Mouse (Mus musculus): ENCODE data around the gene Rbpjl. TPM values are rescaled to one million over a fixed set of nuclear protein-coding genes. Genes with fewer than 3 reads are reported as not detected.

Gene Rbpjl
- polyA plus RNA-seq, 1 experiment from 2014 or later = not detected

- Histone ChIP-seq H3K27ac (replicated peaks) (no peak overlapping the region), H3K9me3 (replicated peaks) (no peaks in the 10 kb centered on the region), H3K36me3 (no peaks in the 10 kb centered on the region), H3K27me3 (ENCODE audit: low read depth, poor library complexity, severe bottlenecking) (peaks cover 48% of the 10 kb centered on the region), H3K4me1 (peaks cover 34% of the 10 kb centered on the region), H3K4me3 (no peak overlapping the region)
- WGBS = 80% methylated on average over 2 of the region's 2 CpGs
- DNase-seq (ENCODE audit: low spot score) = no peak
Measured at GRCm38 (mm10) chr2:164444701-164445100, 41.8 kb downstream of the Rbpjl start.

GRCm38 (mm10) chr2:164445399-164446085 lies 42.6 kb downstream of the Rbpjl start:
- peaks cover 45% of the 10 kb centered on the region for H3K27me3 ChIP-seq (ENCODE audit: low read depth, poor library complexity, severe bottlenecking)
- no peaks in the 10 kb centered on the region for H3K36me3 ChIP-seq
- 84% methylated on average over 3 of the region's 3 CpGs for WGBS
- no peaks in the 10 kb centered on the region for H3K9me3 ChIP-seq (replicated peaks)
- H3K4me3 ChIP-seq = no peak overlapping the region
- peaks cover 32% of the 10 kb centered on the region for H3K4me1 ChIP-seq
- no peak overlapping the region for H3K27ac ChIP-seq (replicated peaks)
- DNase-seq (ENCODE audit: low spot score) = no peak

- Histone ChIP-seq H3K4me3 (no peak overlapping the region), H3K4me1 (peaks cover 28% of the 10 kb centered on the region), H3K9me3 (replicated peaks) (no peaks in the 10 kb centered on the region), H3K27ac (replicated peaks) (no peak overlapping the region), H3K27me3 (ENCODE audit: low read depth, poor library complexity, severe bottlenecking) (peaks cover 40% of the 10 kb centered on the region), H3K36me3 (no peaks in the 10 kb centered on the region)
- no peak for DNase-seq (ENCODE audit: low spot score)
- 89% methylated on average over 3 of the region's 3 CpGs for WGBS
Measured at GRCm38 (mm10) chr2:164446086-164446469, 43.1 kb downstream of the Rbpjl start.

GRCm38 (mm10) chr2:164448140-164448539 lies 45.2 kb downstream of the Rbpjl start:
- no peaks in the 10 kb centered on the region for H3K36me3 ChIP-seq
- DNase-seq (ENCODE audit: low spot score) = no peak
- H3K4me3 ChIP-seq = no peak overlapping the region
- no peak overlapping the region for H3K27ac ChIP-seq (replicated peaks)
- no peaks in the 10 kb centered on the region for H3K9me3 ChIP-seq (replicated peaks)
- peaks cover 28% of the 10 kb centered on the region for H3K27me3 ChIP-seq (ENCODE audit: low read depth, poor library complexity, severe bottlenecking)
- WGBS = 80% methylated on average over 1 of the region's 1 CpGs
- H3K4me1 ChIP-seq = peaks cover 8% of the 10 kb centered on the region

GRCm38 (mm10) chr2:164448921-164449320 lies 46.0 kb downstream of the Rbpjl start:
- no peaks in the 10 kb centered on the region for H3K36me3 ChIP-seq
- WGBS = 86% methylated on average over 5 of the region's 5 CpGs
- no peaks in the 10 kb centered on the region; the same call in 1 of the 2 replicates for H3K4me1 ChIP-seq
- no peak overlapping the region for H3K27ac ChIP-seq (replicated peaks)
- no peak overlapping the region for H3K4me3 ChIP-seq
- no peaks in the 10 kb centered on the region for H3K9me3 ChIP-seq (replicated peaks)
- peaks cover 20% of the 10 kb centered on the region for H3K27me3 ChIP-seq (ENCODE audit: low read depth, poor library complexity, severe bottlenecking)
- no peak for DNase-seq (ENCODE audit: low spot score)

- Histone ChIP-seq H3K27me3 (ENCODE audit: low read depth, poor library complexity, severe bottlenecking) (peaks cover 14% of the 10 kb centered on the region), H3K4me1 (no peaks in the 10 kb centered on the region), H3K9me3 (replicated peaks) (no peaks in the 10 kb centered on the region), H3K27ac (replicated peaks) (no peak overlapping the region), H3K4me3 (no peak overlapping the region), H3K36me3 (no peaks in the 10 kb centered on the region)
- no peak for DNase-seq (ENCODE audit: low spot score)
- 92% methylated on average over 14 of the region's 14 CpGs for WGBS
Measured at GRCm38 (mm10) chr2:164449341-164450042, 46.6 kb downstream of the Rbpjl start.

- H3K9me3 ChIP-seq (replicated peaks) = no peaks in the 10 kb centered on the region
- no peak overlapping the region for H3K27ac ChIP-seq (replicated peaks)
- no peaks in the 10 kb centered on the region for H3K36me3 ChIP-seq
- 51% methylated on average over 13 of the region's 13 CpGs for WGBS
- DNase-seq (ENCODE audit: low spot score) = no peak
- no peak overlapping the region for H3K4me3 ChIP-seq
- H3K27me3 ChIP-seq (ENCODE audit: low read depth, poor library complexity, severe bottlenecking) = peaks cover 4% of the 10 kb centered on the region
- peaks cover 14% of the 10 kb centered on the region for H3K4me1 ChIP-seq
Measured at GRCm38 (mm10) chr2:164452000-164452676, 49.2 kb downstream of the Rbpjl start.

- Histone ChIP-seq H3K36me3 (no peaks in the 10 kb centered on the region), H3K4me1 (peaks cover 23% of the 10 kb centered on the region), H3K27me3 (ENCODE audit: low read depth, poor library complexity, severe bottlenecking) (peaks cover 4% of the 10 kb centered on the region), H3K9me3 (replicated peaks) (no peaks in the 10 kb centered on the region), H3K27ac (replicated peaks) (no peak overlapping the region), H3K4me3 (no peak overlapping the region)
- no peak for DNase-seq (ENCODE audit: low spot score)
- 88% methylated on average over 14 of the region's 14 CpGs for WGBS
Measured at GRCm38 (mm10) chr2:164453047-164453757, 50.3 kb downstream of the Rbpjl start.

- Histone ChIP-seq H3K36me3 (no peaks in the 10 kb centered on the region), H3K4me1 (peaks cover 23% of the 10 kb centered on the region)
Measured at GRCm38 (mm10) chr2:164453887-164454500, 51.1 kb downstream of the Rbpjl start.

GRCm38 (mm10) chr2:164454846-164455245 lies 51.9 kb downstream of the Rbpjl start:
- no peak overlapping the region for H3K27ac ChIP-seq (replicated peaks)
- peaks cover 23% of the 10 kb centered on the region for H3K4me1 ChIP-seq
- DNase-seq (ENCODE audit: low spot score) = no peak
- no peaks in the 10 kb centered on the region for H3K9me3 ChIP-seq (replicated peaks)
- no peak overlapping the region for H3K4me3 ChIP-seq
- H3K27me3 ChIP-seq (ENCODE audit: low read depth, poor library complexity, severe bottlenecking) = peaks cover 4% of the 10 kb centered on the region
- H3K36me3 ChIP-seq = no peaks in the 10 kb centered on the region
- 83% methylated on average over 10 of the region's 10 CpGs for WGBS

More at GRCm38 (mm10) chr2:164453887-164454500, 51.1 kb downstream of the Rbpjl start:
- Histone ChIP-seq H3K9me3 (replicated peaks) (no peaks in the 10 kb centered on the region), H3K27me3 (ENCODE audit: low read depth, poor library complexity, severe bottlenecking) (peaks cover 4% of the 10 kb centered on the region), H3K27ac (replicated peaks) (no peak overlapping the region), H3K4me3 (no peak overlapping the region)
- no peak for DNase-seq (ENCODE audit: low spot score)
- 75% methylated on average over 7 of the region's 7 CpGs for WGBS

- Histone ChIP-seq H3K27ac (replicated peaks) (no peak overlapping the region), H3K27me3 (ENCODE audit: low read depth, poor library complexity, severe bottlenecking) (peaks cover 4% of the 10 kb centered on the region), H3K4me1 (peaks cover 23% of the 10 kb centered on the region), H3K4me3 (no peak overlapping the region), H3K9me3 (replicated peaks) (no peaks in the 10 kb centered on the region), H3K36me3 (no peaks in the 10 kb centered on the region)
- no peak for DNase-seq (ENCODE audit: low spot score)
- WGBS = 81% methylated on average over 6 of the region's 6 CpGs
Measured at GRCm38 (mm10) chr2:164455421-164456190, 52.7 kb downstream of the Rbpjl start.
